Mouse (Mus musculus) liver, embryonic 14.5 days (tissue): ENCODE results near the gene Rps6kc1. TPM values are rescaled to one million over a fixed set of nuclear protein-coding genes. Genes with fewer than 3 reads are reported as not detected.

Experiments
- ATAC-seq: fragments of 200-750 bp; cut with Nextera tagmentation; 2 replicates; pipeline ENCODE4 v1.8.0; 2017; ENCODE audit warnings: moderate number of reproducible peaks, mild to moderate bottlenecking, moderate library complexity; ENCODE audit not compliant: insufficient read depth
- DNase-seq, 3 experiments: peaks; one replicate each; pipeline ENCODE4 v3.0.0-alpha.2; 2012 to 2013; ENCODE audit warnings: low read depth in 3 of 3, low spot score in 3 of 3
- H3K27ac ChIP-seq: fragments of 300-500 bp; sonication (generic); 2 replicates; pipeline ENCODE4 v1.5.1; 2014; ENCODE audit warnings: moderate library complexity, mild to moderate bottlenecking, control low read depth, inconsistent platforms
- H3K27me3 ChIP-seq: fragments of 300-500 bp; sonication (generic); 2 replicates; pipeline ENCODE4 v1.6.1; 2014; ENCODE audit warnings: mild to moderate bottlenecking, low read length, moderate library complexity; ENCODE audit not compliant: control insufficient read depth, insufficient read depth
- H3K36me3 ChIP-seq: fragments of 300-500 bp; sonication (generic); replicated peaks from 2 replicates; pipeline ENCODE4 v1.6.1; 2014; ENCODE audit warnings: low read depth; ENCODE audit not compliant: control insufficient read depth, insufficient read depth
- H3K4me1 ChIP-seq, 2 experiments: fragments of 200-500 bp in 1 of 2; fragments of 300-500 bp in 1 of 2; sonication (generic) in 1 of 2; replicated peaks; 2 replicates each; pipeline ENCODE4 v1.6.1; 2012 to 2014; ENCODE audit warnings: antibody characterized with exemption in 1 of 2, inconsistent platforms in 1 of 2, low read length in 1 of 2; ENCODE audit not compliant: control insufficient read depth in 2 of 2, insufficient read depth in 2 of 2
- H3K4me2 ChIP-seq: fragments of 300-500 bp; sonication (generic); 2 replicates; pipeline ENCODE4 v1.6.1; 2014; ENCODE audit warnings: low read depth, mild to moderate bottlenecking, control low read depth, moderate library complexity
- H3K4me3 ChIP-seq, 2 experiments: fragments of 200-500 bp in 1 of 2; fragments of 300-500 bp in 1 of 2; sonication (generic) in 1 of 2; 2 replicates each; pipeline ENCODE4 v1.5.1; 2012 to 2014; ENCODE audit warnings: low read depth in 2 of 2, low read length in 2 of 2, mild to moderate bottlenecking in 2 of 2, control low read depth in 1 of 2, inconsistent platforms in 1 of 2, moderate library complexity in 1 of 2; ENCODE audit not compliant: insufficient read depth in 1 of 2
- H3K9ac ChIP-seq: fragments of 300-500 bp; sonication (generic); replicated peaks from 2 replicates; pipeline ENCODE4 v1.6.1; 2014; ENCODE audit warnings: mild to moderate bottlenecking, control low read depth, moderate library complexity
- H3K9me3 ChIP-seq: fragments of 300-500 bp; sonication (generic); 2 replicates; pipeline ENCODE4 v1.6.1; 2016; ENCODE audit warnings: low read length, mixed read lengths; ENCODE audit not compliant: control insufficient read depth
- CTCF ChIP-seq: IDR thresholded peaks from 2 replicates; pipeline ENCODE4 v1.5.1; 2016; ENCODE audit warnings: antibody characterized with exemption, low read depth, control low read depth
- EP300 ChIP-seq: IDR thresholded peaks from 2 replicates; pipeline ENCODE4 v1.6.1; 2016; ENCODE audit warnings: antibody characterized with exemption, low read depth
- WGBS: fragments of 180-500 bp; shearing (Covaris S2); extraction: QIAGEN DNeasy Blood & Tissue Kit; methylation state at CpG from one replicate; pipeline ENCODE4 v1.1.7; 2014; ENCODE audit not compliant: insufficient replicate concordance; 5-methylcytosine and 5-hydroxymethylcytosine counted together
- polyA plus RNA-seq, 2 experiments: library from polyadenylated mRNA; depleted of rRNA in 1 of 2; stranded (reverse) in 1 of 2; unstranded in 1 of 2; fragments of >200 nt; fragmentation: Nextera tagmentation in 1 of 2; extraction: Ambion mirVana in 1 of 2; gene quantifications; 2 replicates each; pipeline versions ENCODE4 v1.2.1 to v1.2.3; 2012 to 2014

Gene Rps6kc1
- polyA plus RNA-seq, 2 experiments: 1.9 to 3.5 TPM

DNA sequence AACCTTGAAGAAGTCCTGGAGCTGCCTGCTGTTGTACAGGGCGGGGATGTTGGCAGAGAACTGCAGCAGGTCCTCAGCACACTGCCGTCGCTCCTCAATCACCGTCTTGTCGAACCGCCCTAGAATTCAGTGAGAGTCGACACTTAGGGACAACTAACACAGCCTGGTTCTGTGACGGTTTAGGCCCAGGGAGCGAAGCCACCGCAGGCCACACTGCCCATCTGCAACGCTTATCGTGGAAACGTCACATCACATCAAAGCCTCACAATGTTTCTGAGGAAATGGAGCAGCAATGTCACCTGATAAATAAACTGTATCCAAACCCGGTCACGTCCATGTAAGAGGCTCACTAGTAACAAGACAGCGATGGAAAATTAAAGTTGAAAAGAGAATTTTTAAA lies 22.9 kb downstream of the Rps6kc1 start:
- 81% methylated on average over 16 of the region's 16 CpGs for WGBS

GRCm38 (mm10) chr1:190888031-190888430 lies 23.5 kb downstream of the Rps6kc1 start:
- no peaks in the 10 kb centered on the region for H3K9me3 ChIP-seq
- no peaks in the 10 kb centered on the region for H3K36me3 ChIP-seq
- H3K4me1 ChIP-seq: peaks cover 0 to 1% of the 10 kb centered on the region in 2 experiments; a peak in 2 of 4 replicates
- no peak overlapping the region for H3K4me2 ChIP-seq
- no peak overlapping the region for H3K9ac ChIP-seq
- no peak for TF ChIP-seq CTCF
- TF ChIP-seq EP300: no peak
- no peak overlapping the region for H3K4me3 ChIP-seq
- H3K27me3 ChIP-seq: no peaks in the 10 kb centered on the region
- 86% methylated on average over 2 of the region's 2 CpGs for WGBS
- DNase-seq (no peak), ATAC-seq (no peak)
- H3K27ac ChIP-seq: no peak overlapping the region

More for the DNA sequence above, 22.9 kb downstream of the Rps6kc1 start:
- Histone ChIP-seq H3K4me1 (peaks cover 0 to 4% of the 10 kb centered on the region in 2 experiments; a peak in 2 of 4 replicates), H3K9ac (no peak overlapping the region), H3K27ac (no peak overlapping the region), H3K4me3 (no peak overlapping the region), H3K9me3 (no peaks in the 10 kb centered on the region), H3K36me3 (no peaks in the 10 kb centered on the region), H3K27me3 (no peaks in the 10 kb centered on the region), H3K4me2 (no peak overlapping the region)
- no peak for TF ChIP-seq EP300
- TF ChIP-seq CTCF: no peak
- ATAC-seq: no peak
- no peak for DNase-seq

- 70% methylated on average over 4 of the region's 4 CpGs for WGBS
- TF ChIP-seq EP300 (no peak), CTCF (no peak)
- no peaks in the 10 kb centered on the region for H3K36me3 ChIP-seq
These were observed 25.6 kb downstream of the Rps6kc1 start for GRCm38 (mm10) chr1:190886014-190886413.

GRCm38 (mm10) chr1:190881422-190881821 lies 30.1 kb downstream of the Rps6kc1 start:
- TF ChIP-seq CTCF (peak; percentile 69), EP300 (no peak)
- WGBS: 3% methylated on average over 2 of the region's 2 CpGs
- Histone ChIP-seq H3K9me3 (no peaks in the 10 kb centered on the region), H3K27me3 (no peaks in the 10 kb centered on the region), H3K27ac (no peak overlapping the region), H3K4me2 (no peak overlapping the region), H3K4me1 (peaks cover 0 to 2% of the 10 kb centered on the region in 2 experiments; a peak in 1 of 4 replicates), H3K36me3 (no peaks in the 10 kb centered on the region), H3K4me3 (no peak overlapping the region), H3K9ac (no peak overlapping the region)
- ATAC-seq (no peak), DNase-seq (peak; percentile 37 to 41 (median 37))

More at GRCm38 (mm10) chr1:190886014-190886413, 25.6 kb downstream of the Rps6kc1 start:
- H3K27ac ChIP-seq: no peak overlapping the region
- no peaks in the 10 kb centered on the region for H3K9me3 ChIP-seq
- no peaks in the 10 kb centered on the region for H3K27me3 ChIP-seq
- 0 out of 4 replicates have a peak, but pooled peaks cover 0 to under 1% of the 10 kb centered on the region in 2 experiments for H3K4me1 ChIP-seq
- no peak overlapping the region for H3K4me2 ChIP-seq
- no peak overlapping the region for H3K4me3 ChIP-seq
- ATAC-seq: no peak
- DNase-seq: no peak
- H3K9ac ChIP-seq: no peak overlapping the region

- Histone ChIP-seq H3K36me3 (no peaks in the 10 kb centered on the region), H3K4me3 (no peak overlapping the region), H3K4me1 (peaks cover 0 to 2% of the 10 kb centered on the region in 2 experiments; a peak in 1 of 4 replicates), H3K27me3 (no peaks in the 10 kb centered on the region), H3K27ac (no peak overlapping the region), H3K9ac (no peak overlapping the region), H3K4me2 (no peak overlapping the region), H3K9me3 (no peaks in the 10 kb centered on the region)
- TF ChIP-seq CTCF (no peak), EP300 (no peak)
- DNase-seq (peak; percentile 22 to 37 (median 24)), ATAC-seq (peak; percentile 67)
- 63% methylated on average over 6 of the region's 6 CpGs for WGBS
These were observed 30.9 kb downstream of the Rps6kc1 start for GRCm38 (mm10) chr1:190880638-190881037.
